8 mouse cellular contexts compared by ENCODE assay signal in genomic region chr8:70042583-70043455, GRCm38 (mm10). TPM values are rescaled to one million over a fixed set of nuclear protein-coding genes. Genes with fewer than 3 reads are reported as not detected.
DNase-seq lines count a peak whose midpoint lies in the region; ATAC-seq and TF ChIP-seq lines count a peak whose summit lies in the region.

Gene Mau2 (minus strand): TSS chr8:70042734.
Gene Sugp1 (plus strand): TSS chr8:70042813.

- H3K9ac ChIP-seq in CH12.LX (ENCODE audit: insufficient read depth, low read depth), result peak within 1 kb of the TSS; percentile 94
- H3K9ac ChIP-seq in forebrain, embryonic 11.5 days (ENCODE audit: low read length), result peak within 1 kb of the TSS; percentile 80
- H3K9ac ChIP-seq in heart, embryonic 16.5 days (ENCODE audit: low read length), result peak within 1 kb of the TSS; percentile 100
- peak within 1 kb of the TSS; percentile 97 for H3K9ac ChIP-seq in liver, embryonic 15.5 days
- peak within 1 kb of the TSS; percentile 89 for H3K9ac ChIP-seq in neural tube, embryonic 12.5 days

- dilution Hi-C loops in CH12.LX (cut with MboI; ENCODE audit: extremely low pct_ligation_motif_present, extremely low pct_unique_long_range_greater_than_20kb, low sequenced_read_pairs), result no loop called here

- no peaks in the 10 kb centered on the region for H3K27me3 ChIP-seq in CH12.LX (replicated peaks)
- H3K27me3 ChIP-seq in forebrain, embryonic 11.5 days (ENCODE audit: control insufficient read depth, insufficient read depth, low read length), result no peaks in the 10 kb centered on the region
- H3K27me3 ChIP-seq in heart, embryonic 16.5 days (ENCODE audit: control insufficient read depth, insufficient read depth, low read length), result no peaks in the 10 kb centered on the region
- no peaks in the 10 kb centered on the region for H3K27me3 ChIP-seq in liver, embryonic 15.5 days
- no peaks in the 10 kb centered on the region for H3K27me3 ChIP-seq in neural tube, embryonic 12.5 days (replicated peaks)

- no peak for TF ChIP-seq EP300 in CH12.LX (IDR thresholded peaks at IDR 0.05; ENCODE audit: low read length)

- in situ Hi-C loops in CH12.LX (cut with MboI; ENCODE audit: low pct_ligation_motif_present, low pct_unique_long_range_greater_than_20kb, low sequenced_read_pairs), result no loop called here

- H3K36me3 ChIP-seq in CH12.LX (replicated peaks in 1 of 2; ENCODE audit: control insufficient read depth in 1 of 2, insufficient read depth in 1 of 2, low read length in 1 of 2), result peaks cover under 1 to 40% of the 10 kb centered on the region in 2 experiments
- no peaks in the 10 kb centered on the region for H3K36me3 ChIP-seq in forebrain, embryonic 11.5 days (ENCODE audit: control insufficient read depth, insufficient read depth, low read length)
- H3K36me3 ChIP-seq in heart, embryonic 16.5 days (ENCODE audit: control insufficient read depth, insufficient read depth), result no peaks in the 10 kb centered on the region
- 0 out of 2 replicates have a peak, but pooled peaks cover 8% of the 10 kb centered on the region for H3K36me3 ChIP-seq in liver, embryonic 15.5 days (replicated peaks)
- 0 out of 2 replicates have a peak, but pooled peaks cover 3% of the 10 kb centered on the region for H3K36me3 ChIP-seq in neural tube, embryonic 12.5 days

- ATAC-seq in forebrain, embryonic 11.5 days (replicated peaks; ENCODE audit: low FRiP score), result peak; percentile 96
- peak; percentile 96 for ATAC-seq in heart, embryonic 16.5 days (replicated peaks; ENCODE audit: extremely low read depth, insufficient read depth, low FRiP score)
- peak; percentile 92 for ATAC-seq in liver, embryonic 15.5 days (ENCODE audit: insufficient read depth)
- peak; percentile 98 for ATAC-seq in neural tube, embryonic 12.5 days (ENCODE audit: low FRiP score, low read depth)

- WGBS in forebrain, embryonic 11.5 days, result under 1% methylated on average over 65 of the region's 65 CpGs
- under 1% methylated on average over 65 of the region's 65 CpGs for WGBS in heart, embryonic 16.5 days
- under 1% methylated on average over 65 of the region's 65 CpGs for whole genome bisulfite sequencing in liver, embryonic 15.5 days (ENCODE audit: insufficient replicate concordance)
- WGBS in neural tube, embryonic 12.5 days, result under 1% methylated on average over 65 of the region's 65 CpGs

- H3K4me1 ChIP-seq in CH12.LX (ENCODE audit: control insufficient read depth in 1 of 2, insufficient read depth in 2 of 2), result peaks cover 11 to 42% of the 10 kb centered on the region in 2 experiments
- peaks cover 8% of the 10 kb centered on the region; the same call in 1 of the 2 replicates for H3K4me1 ChIP-seq in forebrain, embryonic 11.5 days (replicated peaks; ENCODE audit: control insufficient read depth, insufficient read depth, low read length)
- H3K4me1 ChIP-seq in heart, embryonic 16.5 days (ENCODE audit: control insufficient read depth, insufficient read depth, low read length), result peaks cover 20% of the 10 kb centered on the region
- H3K4me1 ChIP-seq in liver, embryonic 15.5 days (replicated peaks), result peaks cover 57% of the 10 kb centered on the region
- H3K4me1 ChIP-seq in neural tube, embryonic 12.5 days, result peaks cover 30% of the 10 kb centered on the region

- peaks cover 88% of the 10 kb centered on the region for H3K79me2 ChIP-seq in CH12.LX (replicated peaks; ENCODE audit: control insufficient read depth, extremely low read depth, insufficient read depth, poor library complexity, severe bottlenecking)

- peak; percentile 92 for TF ChIP-seq POLR2A in CH12.LX (IDR thresholded peaks at IDR 0.05; ENCODE audit: low read depth, low read length)

- TF ChIP-seq CTCF in CH12.LX (conservative IDR thresholded peaks at IDR 0.05 in 1 of 2, IDR thresholded peaks at IDR 0.05 in 1 of 2; ENCODE audit: low read depth in 2 of 2, low read length in 2 of 2), result no peak

- peak; percentile 96 for DNase-seq in CH12.LX (ENCODE audit: extremely low read depth)
- peak; percentile 96 for DNase-seq in c-Kit-positive CD71-positive TER-119-negative erythroid progenitor cells, embryonic 14.5 days (ENCODE audit: low read depth)
- peak; percentile 97 for DNase-seq in forebrain, embryonic 11.5 days (ENCODE audit: low spot score)
- peak; percentile 96 to 98 for DNase-seq in kidney, postnatal 36 days
- DNase-seq in telencephalon, adult 2 months (ENCODE audit: low read depth, low spot score), result peak; percentile 97

- peak within 1 kb of the TSS; percentile 89 for H3K4me2 ChIP-seq in CH12.LX (ENCODE audit: insufficient read depth, low read depth, poor library complexity, severe bottlenecking)
- peak within 1 kb of the TSS; percentile 91 for H3K4me2 ChIP-seq in forebrain, embryonic 11.5 days (ENCODE audit: low read depth, low read length, severe bottlenecking)
- peak within 1 kb of the TSS; percentile 99 for H3K4me2 ChIP-seq in heart, embryonic 16.5 days (ENCODE audit: low read depth, low read length)
- peak within 1 kb of the TSS; percentile 94 for H3K4me2 ChIP-seq in liver, embryonic 15.5 days
- peak within 1 kb of the TSS; percentile 95 for H3K4me2 ChIP-seq in neural tube, embryonic 12.5 days (replicated peaks)

- H3K27ac ChIP-seq in CH12.LX (ENCODE audit: insufficient read depth, low read depth), result peak within 1 kb of the TSS; percentile 66
- H3K27ac ChIP-seq in forebrain, embryonic 11.5 days (ENCODE audit: low read depth, low read length), result no peak within 1 kb of the TSS
- H3K27ac ChIP-seq in heart, embryonic 16.5 days (ENCODE audit: low read length), result peak within 1 kb of the TSS; percentile 86
- peak within 1 kb of the TSS; percentile 89 for H3K27ac ChIP-seq in liver, embryonic 15.5 days (replicated peaks)
- 0 out of 2 replicates have a peak within 1 kb of the TSS, but pooled peaks have one; percentile 0 for H3K27ac ChIP-seq in neural tube, embryonic 12.5 days

- peak within 1 kb of the TSS; percentile 82 to 99 (median 99) for H3K4me3 ChIP-seq in CH12.LX (replicated peaks in 1 of 3; ENCODE audit: low read depth in 2 of 3, low read length in 2 of 3, poor library complexity in 1 of 3)
- peak within 1 kb of the TSS; percentile 95 for H3K4me3 ChIP-seq in forebrain, embryonic 11.5 days (ENCODE audit: low read depth, low read length)
- peak within 1 kb of the TSS; percentile 100 for H3K4me3 ChIP-seq in heart, embryonic 16.5 days (ENCODE audit: low read length)
- peak within 1 kb of the TSS; percentile 99 for H3K4me3 ChIP-seq in liver, embryonic 15.5 days (replicated peaks)
- peak within 1 kb of the TSS; percentile 87 for H3K4me3 ChIP-seq in neural tube, embryonic 12.5 days

- TF ChIP-seq RAD21 in CH12.LX (IDR thresholded peaks at IDR 0.05; ENCODE audit: low read depth, low read length), result no peak

- no peaks in the 10 kb centered on the region for H3K9me3 ChIP-seq in CH12.LX (replicated peaks; ENCODE audit: low read length)
- H3K9me3 ChIP-seq in forebrain, embryonic 11.5 days (ENCODE audit: control insufficient read depth, low read length), result no peaks in the 10 kb centered on the region
- no peaks in the 10 kb centered on the region for H3K9me3 ChIP-seq in heart, embryonic 16.5 days (replicated peaks; ENCODE audit: control insufficient read depth, low read length)
- no peaks in the 10 kb centered on the region for H3K9me3 ChIP-seq in liver, embryonic 15.5 days (replicated peaks)
- H3K9me3 ChIP-seq in neural tube, embryonic 12.5 days, result no peaks in the 10 kb centered on the region

TF ChIP-seq in CH12.LX, 34 proteins besides CTCF, POLR2A, EP300 and RAD21 (continues in another document):
- no peak for TF ChIP-seq MYC (IDR thresholded peaks at IDR 0.05; ENCODE audit: low read depth, low read length)
- TF ChIP-seq HCFC1 (IDR thresholded peaks at IDR 0.05; ENCODE audit: low read depth, low read length), result peak; percentile 92
- no peak for TF ChIP-seq ZNF384 (IDR thresholded peaks at IDR 0.05; ENCODE audit: low read depth, low read length)
- TF ChIP-seq JUN (IDR thresholded peaks at IDR 0.05; ENCODE audit: insufficient read depth, low read depth, low read length), result no peak
- no peak for TF ChIP-seq RCOR1 (conservative IDR thresholded peaks at IDR 0.05; ENCODE audit: low read depth, low read length)
- TF ChIP-seq PAX5 (IDR thresholded peaks at IDR 0.05; ENCODE audit: low read length), result no peak
- TF ChIP-seq TBP (conservative IDR thresholded peaks at IDR 0.05; ENCODE audit: low read depth, low read length), result peak; percentile 93
- TF ChIP-seq MEF2A (IDR thresholded peaks at IDR 0.05; ENCODE audit: borderline replicate concordance, low read depth, low read length), result no peak
- TF ChIP-seq SMC3 (IDR thresholded peaks at IDR 0.05; ENCODE audit: low read depth, low read length), result no peak
- TF ChIP-seq IRF4 (IDR thresholded peaks at IDR 0.05; ENCODE audit: low read depth, low read length), result peak; percentile 6; the same call in 1 of the 2 replicates
- TF ChIP-seq ETS1 (conservative IDR thresholded peaks at IDR 0.05; ENCODE audit: low read depth, low read length), result no peak
- TF ChIP-seq E2F4 (IDR thresholded peaks at IDR 0.05; ENCODE audit: insufficient replicate concordance, low read depth, low read length), result no peak
- no peak for TF ChIP-seq JUND (conservative IDR thresholded peaks at IDR 0.05; ENCODE audit: low read depth, low read length)
- TF ChIP-seq ZMIZ1 (IDR thresholded peaks at IDR 0.05; ENCODE audit: low read depth, low read length), result 0 out of 2 replicates have a peak, but pooled peaks have one; percentile 72
- peak; percentile 95 for TF ChIP-seq TCF12 (IDR thresholded peaks at IDR 0.05; ENCODE audit: low read depth, low read length)
- peak; percentile 91; the same call in 1 of the 2 replicates for TF ChIP-seq KAT2A (IDR thresholded peaks at IDR 0.05; ENCODE audit: insufficient replicate concordance, low read length)
- no peak for TF ChIP-seq ZC3H11A (IDR thresholded peaks at IDR 0.05; ENCODE audit: low read depth, low read length)

RNA-seq across cellular contexts. Expression of gene Mau2, which starts in this region (rescaled TPM):
- total RNA-seq in CH12.LX (2012; rRNA removed) (37.2 and 38.4 TPM in 2 replicates), CH12.LX (2014; rRNA removed) (24.4 and 25.5 TPM in 2 replicates)
- polyA plus RNA-seq in CH12.LX (2012; ENCODE audit: insufficient read length, low read depth), result 15.7 and 19.5 TPM in 2 replicates
- polyA plus RNA-seq in forebrain, embryonic 11.5 days (2014; fragmentation: Nextera tagmentation; extraction: Ambion mirVana), result 53.8 and 56.4 TPM in 2 replicates
- polyA plus RNA-seq in heart, embryonic 16.5 days (2015; fragmentation: Nextera tagmentation; extraction: Ambion mirVana), result 38.4 and 42.9 TPM in 2 replicates
- polyA plus RNA-seq in liver, embryonic 15.5 days (2015; fragmentation: Nextera tagmentation; extraction: Ambion mirVana), result 23.0 and 25.6 TPM in 2 replicates
- polyA plus RNA-seq in neural tube, embryonic 12.5 days (2016; fragmentation: Nextera tagmentation; extraction: Ambion mirVana), result 70.4 and 70.9 TPM in 2 replicates

RNA-seq across cellular contexts. Expression of gene Sugp1, which starts in this region (rescaled TPM):
- total RNA-seq in CH12.LX (2012; rRNA removed), result 21.8 and 24.0 TPM in 2 replicates
- total RNA-seq in CH12.LX (2014; rRNA removed), result 5.0 and 5.3 TPM in 2 replicates
- polyA plus RNA-seq in CH12.LX (2012; ENCODE audit: insufficient read length, low read depth), result 43.9 and 44.2 TPM in 2 replicates
- polyA plus RNA-seq in forebrain, embryonic 11.5 days (2014; fragmentation: Nextera tagmentation; extraction: Ambion mirVana), result 44.6 and 45.4 TPM in 2 replicates
- 30.0 and 30.4 TPM in 2 replicates for polyA plus RNA-seq in heart, embryonic 16.5 days (2015; fragmentation: Nextera tagmentation; extraction: Ambion mirVana)
- 15.3 and 16.2 TPM in 2 replicates for polyA plus RNA-seq in liver, embryonic 15.5 days (2015; fragmentation: Nextera tagmentation; extraction: Ambion mirVana)
- polyA plus RNA-seq in neural tube, embryonic 12.5 days (2016; fragmentation: Nextera tagmentation; extraction: Ambion mirVana), result 56.4 and 57.0 TPM in 2 replicates
